Mouse (Mus musculus) heart, embryonic 11.5 days (tissue): ENCODE data around the gene Sod1. TPM values are rescaled to one million over a fixed set of nuclear protein-coding genes. Genes with fewer than 3 reads are reported as not detected.

Source experiments
- ATAC-seq: fragments of 200-750 bp; cut with Nextera tagmentation; replicated peaks from 2 replicates; pipeline ENCODE4 v1.8.0; 2017; ENCODE audit warnings: moderate library complexity; ENCODE audit not compliant: insufficient number of reproducible peaks, low FRiP score, low TSS enrichment
- H3K27ac ChIP-seq: fragments of 300-500 bp; sonication (generic); 2 replicates; pipeline ENCODE4 v1.5.1; 2014; ENCODE audit warnings: mild to moderate bottlenecking, low read depth, low read length
- H3K27me3 ChIP-seq: fragments of 300-500 bp; sonication (generic); 2 replicates; pipeline ENCODE4 v1.6.1; 2014; ENCODE audit warnings: mild to moderate bottlenecking, low read length, mixed read lengths; ENCODE audit not compliant: control insufficient read depth, insufficient read depth
- H3K36me3 ChIP-seq: fragments of 300-500 bp; sonication (generic); 2 replicates; pipeline ENCODE4 v1.6.1; 2014; ENCODE audit warnings: mild to moderate bottlenecking, low read length, moderate library complexity, mixed read lengths; ENCODE audit not compliant: control insufficient read depth, insufficient read depth
- H3K4me1 ChIP-seq: fragments of 300-500 bp; sonication (generic); 2 replicates; pipeline ENCODE4 v1.6.1; 2014; ENCODE audit warnings: low read length; ENCODE audit not compliant: control insufficient read depth, insufficient read depth
- H3K4me2 ChIP-seq: fragments of 300-500 bp; sonication (generic); 2 replicates; pipeline ENCODE4 v1.6.1; 2014; ENCODE audit warnings: mild to moderate bottlenecking, moderate library complexity
- H3K4me3 ChIP-seq: fragments of 300-500 bp; sonication (generic); 2 replicates; pipeline ENCODE4 v1.5.1; 2014; ENCODE audit warnings: low read depth, low read length
- H3K9ac ChIP-seq: fragments of 300-500 bp; sonication (generic); 2 replicates; pipeline ENCODE4 v1.6.1; 2014; ENCODE audit warnings: mild to moderate bottlenecking, low read depth, low read length, moderate library complexity
- H3K9me3 ChIP-seq: fragments of 300-500 bp; sonication (generic); replicated peaks from 2 replicates; pipeline ENCODE4 v1.6.1; 2016; ENCODE audit warnings: low read length; ENCODE audit not compliant: control insufficient read depth
- WGBS: fragments of 180-500 bp; shearing (Covaris S2); extraction: QIAGEN DNeasy Blood & Tissue Kit; methylation state at CpG from one replicate; pipeline ENCODE4 v1.1.7; 2014; ENCODE audit not compliant: insufficient replicate concordance; 5-methylcytosine and 5-hydroxymethylcytosine counted together
- polyA plus RNA-seq: library from polyadenylated mRNA; unstranded; fragments of >200 nt; fragmentation: Nextera tagmentation; extraction: Ambion mirVana; gene quantifications from 2 replicates; pipeline ENCODE4 v1.2.1, GENCODE M21; 2014

Sod1 gene
- polyA plus RNA-seq, 1 experiment from 2014 or later: 1,155 TPM

DNA sequence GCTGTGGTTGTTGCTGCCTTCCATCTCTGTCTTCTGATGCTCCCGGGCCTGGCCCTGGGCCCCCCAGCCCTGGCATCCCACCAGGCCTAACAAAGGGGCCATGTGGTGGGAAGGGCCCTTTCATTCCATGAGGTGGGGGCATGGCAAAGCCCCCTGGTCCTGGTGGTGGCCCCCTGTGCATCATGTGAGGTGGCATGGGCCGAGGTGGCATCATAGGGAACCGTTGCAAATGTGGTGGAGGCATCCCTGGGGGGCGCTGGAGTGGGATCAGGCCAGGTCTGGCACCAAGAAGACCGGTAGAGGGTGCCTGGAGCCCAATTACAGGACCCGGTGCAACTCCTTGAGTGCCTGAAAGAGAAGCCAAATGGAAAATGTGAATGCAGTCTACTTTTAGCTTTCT, 9.3 kb downstream of the Sod1 start:
- H3K36me3 ChIP-seq: peaks cover 20% of the 10 kb centered on the region
- H3K9ac ChIP-seq: no peak overlapping the region
- no peak for ATAC-seq
- no peak overlapping the region for H3K27ac ChIP-seq
- H3K27me3 ChIP-seq: no peaks in the 10 kb centered on the region
- 81% methylated on average over 6 of the region's 6 CpGs for WGBS
- no peaks in the 10 kb centered on the region for H3K9me3 ChIP-seq
- no peak overlapping the region for H3K4me3 ChIP-seq
- H3K4me2 ChIP-seq: no peak overlapping the region
- peaks cover 10% of the 10 kb centered on the region for H3K4me1 ChIP-seq

DNA sequence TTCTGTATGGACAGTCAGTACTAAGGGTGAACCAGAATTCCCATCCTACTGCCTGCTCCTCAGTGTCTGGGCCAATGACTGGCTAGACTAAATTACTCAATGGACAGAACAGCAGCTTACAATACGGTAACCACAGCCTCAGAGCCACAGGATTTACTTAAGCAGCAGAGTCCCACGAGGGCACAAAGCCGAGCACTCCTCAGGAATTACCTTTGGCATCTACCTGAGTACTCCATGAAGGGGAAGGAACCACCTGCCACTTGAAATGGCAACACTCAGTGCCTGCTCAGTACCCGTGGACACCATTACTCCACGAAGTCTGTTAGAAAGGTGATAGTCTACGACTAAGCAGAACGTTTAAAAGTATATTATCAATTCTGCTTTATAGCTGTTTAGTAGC, 10.7 kb downstream of the Sod1 start:
- no peak overlapping the region for H3K27ac ChIP-seq
- H3K4me2 ChIP-seq: no peak overlapping the region
- H3K9me3 ChIP-seq: no peaks in the 10 kb centered on the region
- H3K27me3 ChIP-seq: no peaks in the 10 kb centered on the region
- WGBS: 85% methylated on average over 7 of the region's 7 CpGs
- peaks cover 15% of the 10 kb centered on the region for H3K4me1 ChIP-seq
- no peak overlapping the region for H3K4me3 ChIP-seq
- peaks cover 11% of the 10 kb centered on the region; the same call in 1 of the 2 replicates for H3K36me3 ChIP-seq
- H3K9ac ChIP-seq: no peak overlapping the region
- no peak for ATAC-seq

DNA sequence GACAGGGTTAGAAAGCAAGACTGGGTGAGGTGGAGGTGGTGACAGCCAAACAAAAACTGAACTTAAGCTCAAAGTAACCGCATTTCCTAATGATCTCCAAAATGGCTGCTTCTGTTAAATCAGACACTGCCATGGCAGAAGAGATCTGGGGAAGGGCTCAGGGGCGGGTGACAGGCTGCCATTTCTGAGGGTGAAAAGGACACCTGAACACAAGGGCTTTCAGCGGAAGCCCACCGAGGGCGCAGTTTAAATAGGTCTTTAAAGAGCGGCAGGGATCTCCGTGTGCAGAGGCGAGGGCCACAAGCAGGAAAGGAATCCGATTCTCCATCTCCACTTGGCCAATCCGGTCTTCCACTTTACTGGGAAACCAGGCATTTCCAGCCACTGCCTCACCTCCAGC, 13.1 kb downstream of the Sod1 start:
- peaks cover 6% of the 10 kb centered on the region; the same call in 1 of the 2 replicates for H3K36me3 ChIP-seq
- WGBS: 90% methylated on average over 10 of the region's 10 CpGs
- no peak overlapping the region for H3K27ac ChIP-seq
- H3K4me2 ChIP-seq: no peak overlapping the region
- H3K4me3 ChIP-seq: no peak overlapping the region
- ATAC-seq: no peak
- no peaks in the 10 kb centered on the region for H3K9me3 ChIP-seq
- peaks cover 15% of the 10 kb centered on the region for H3K4me1 ChIP-seq
- no peaks in the 10 kb centered on the region for H3K27me3 ChIP-seq
- H3K9ac ChIP-seq: no peak overlapping the region

DNA sequence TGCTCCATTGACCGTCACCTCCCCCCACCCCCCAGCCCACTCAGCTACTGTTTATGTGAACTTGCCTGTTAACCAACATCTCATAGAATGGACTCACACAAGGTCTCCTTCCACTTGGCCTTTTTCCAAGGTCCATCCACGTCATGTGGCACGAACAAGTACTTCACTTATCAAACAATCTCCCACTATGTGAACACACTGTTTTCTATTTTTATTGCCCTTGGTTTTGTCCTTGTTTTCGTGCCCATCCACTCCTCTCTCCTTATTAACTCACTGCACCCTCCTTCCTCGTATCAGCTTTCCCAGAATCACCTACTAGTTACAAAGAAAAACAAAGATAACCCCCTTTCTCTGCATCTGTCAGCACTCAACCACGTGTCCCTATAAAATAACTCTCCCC, 14.1 kb downstream of the Sod1 start:
- no peak for ATAC-seq
- Histone ChIP-seq H3K27me3 (no peaks in the 10 kb centered on the region), H3K36me3 (peaks cover 6% of the 10 kb centered on the region), H3K4me1 (peaks cover 15% of the 10 kb centered on the region), H3K9me3 (no peaks in the 10 kb centered on the region), H3K4me3 (no peak overlapping the region), H3K4me2 (peak overlapping the region; percentile 10; the same call in 1 of the 2 replicates), H3K9ac (no peak overlapping the region), H3K27ac (no peak overlapping the region)
- 35% methylated on average over 6 of the region's 6 CpGs for WGBS

DNA sequence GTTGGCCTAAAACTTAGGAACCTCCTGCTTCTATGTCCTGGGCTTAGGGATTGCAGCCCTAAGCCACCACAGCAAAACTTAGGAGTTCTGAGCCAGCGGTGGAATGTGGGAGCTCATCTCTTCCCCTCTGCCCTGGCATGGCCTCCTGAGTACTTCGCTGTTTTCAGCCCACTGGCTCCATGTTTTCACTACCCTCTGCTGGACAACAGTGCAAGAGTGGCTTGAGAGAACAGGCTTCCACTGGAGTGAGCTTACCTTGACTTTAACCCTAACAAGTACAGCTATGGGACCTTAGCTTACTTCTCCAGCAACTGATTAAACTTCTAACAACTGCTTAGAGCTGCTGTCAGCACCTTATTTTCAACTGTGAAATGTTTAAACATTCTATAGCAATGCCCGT, 14.6 kb downstream of the Sod1 start:
- Histone ChIP-seq H3K36me3 (peaks cover 2% of the 10 kb centered on the region), H3K4me3 (no peak overlapping the region), H3K27me3 (no peaks in the 10 kb centered on the region), H3K4me2 (0 out of 2 replicates have a peak overlapping the region, but pooled peaks have one; percentile 10), H3K4me1 (peaks cover 15% of the 10 kb centered on the region), H3K27ac (no peak overlapping the region), H3K9me3 (no peaks in the 10 kb centered on the region), H3K9ac (no peak overlapping the region)
- WGBS: 77% methylated on average over 3 of the region's 3 CpGs
- ATAC-seq: no peak

DNA sequence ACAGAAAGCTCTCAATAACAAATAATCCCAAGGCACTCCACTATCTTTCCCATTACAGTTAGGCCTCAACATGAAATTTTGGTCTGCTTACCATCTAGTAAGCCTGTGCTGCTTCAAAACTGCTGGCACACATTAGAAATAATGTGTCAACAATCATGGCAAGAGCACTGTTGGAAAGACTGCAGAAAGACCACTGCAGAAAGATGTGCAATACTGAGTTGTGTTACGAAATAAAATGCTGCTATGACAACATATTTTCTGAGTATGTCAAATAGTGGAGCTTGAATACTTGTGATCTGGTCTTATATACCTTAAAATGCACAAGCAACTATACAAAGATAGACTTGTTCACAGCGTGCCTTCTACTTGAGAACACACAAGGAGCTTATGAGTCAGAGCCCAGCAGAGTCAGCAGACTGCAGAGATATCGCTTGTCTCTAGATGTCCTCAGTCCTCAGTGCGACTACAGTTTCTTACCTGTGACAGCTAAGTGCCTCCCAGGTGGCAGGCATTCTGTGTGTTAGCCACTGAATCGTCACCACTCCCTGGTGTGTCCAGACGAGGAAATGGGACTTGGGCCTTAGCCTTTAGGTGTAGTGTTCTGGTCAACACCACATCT, 18.7 kb downstream of the Sod1 start:
- no peak overlapping the region for H3K9ac ChIP-seq
- peaks cover 11% of the 10 kb centered on the region for H3K36me3 ChIP-seq
- ATAC-seq: no peak

DNA sequence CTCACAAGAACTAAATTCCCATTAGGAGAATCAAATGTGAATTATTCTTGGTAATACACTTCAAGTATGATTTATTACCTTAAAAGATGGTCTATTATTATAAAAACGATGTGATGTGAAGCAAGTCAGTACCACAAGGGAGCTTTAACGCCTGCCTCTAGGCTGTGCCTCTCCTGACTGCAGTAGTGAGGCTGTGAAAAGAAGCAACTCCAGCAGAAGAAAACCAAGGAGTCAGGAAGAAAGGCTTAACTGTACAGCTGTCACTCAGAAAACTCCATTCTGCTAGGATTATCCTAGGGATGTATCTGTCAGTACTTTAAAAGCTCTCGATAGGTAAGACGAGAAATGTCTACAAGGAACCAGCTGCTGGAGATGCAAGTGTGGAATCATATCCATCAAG, 21.3 kb downstream of the Sod1 start:
- 90% methylated on average over 4 of the region's 4 CpGs for WGBS
- peaks cover 22% of the 10 kb centered on the region for H3K36me3 ChIP-seq
- H3K4me2 ChIP-seq: no peak overlapping the region
- H3K27me3 ChIP-seq: no peaks in the 10 kb centered on the region
- H3K9me3 ChIP-seq: no peaks in the 10 kb centered on the region
- ATAC-seq: no peak
- no peaks in the 10 kb centered on the region for H3K4me1 ChIP-seq
- no peak overlapping the region for H3K27ac ChIP-seq
- H3K4me3 ChIP-seq: no peak overlapping the region
- H3K9ac ChIP-seq: no peak overlapping the region

More for the DNA sequence above, 18.7 kb downstream of the Sod1 start:
- WGBS: 80% methylated on average over 6 of the region's 6 CpGs
- H3K4me3 ChIP-seq: no peak overlapping the region
- H3K4me1 ChIP-seq: peaks cover 12% of the 10 kb centered on the region
- no peaks in the 10 kb centered on the region for H3K27me3 ChIP-seq
- H3K4me2 ChIP-seq: no peak overlapping the region
- H3K9me3 ChIP-seq: no peaks in the 10 kb centered on the region
- H3K27ac ChIP-seq: no peak overlapping the region

DNA sequence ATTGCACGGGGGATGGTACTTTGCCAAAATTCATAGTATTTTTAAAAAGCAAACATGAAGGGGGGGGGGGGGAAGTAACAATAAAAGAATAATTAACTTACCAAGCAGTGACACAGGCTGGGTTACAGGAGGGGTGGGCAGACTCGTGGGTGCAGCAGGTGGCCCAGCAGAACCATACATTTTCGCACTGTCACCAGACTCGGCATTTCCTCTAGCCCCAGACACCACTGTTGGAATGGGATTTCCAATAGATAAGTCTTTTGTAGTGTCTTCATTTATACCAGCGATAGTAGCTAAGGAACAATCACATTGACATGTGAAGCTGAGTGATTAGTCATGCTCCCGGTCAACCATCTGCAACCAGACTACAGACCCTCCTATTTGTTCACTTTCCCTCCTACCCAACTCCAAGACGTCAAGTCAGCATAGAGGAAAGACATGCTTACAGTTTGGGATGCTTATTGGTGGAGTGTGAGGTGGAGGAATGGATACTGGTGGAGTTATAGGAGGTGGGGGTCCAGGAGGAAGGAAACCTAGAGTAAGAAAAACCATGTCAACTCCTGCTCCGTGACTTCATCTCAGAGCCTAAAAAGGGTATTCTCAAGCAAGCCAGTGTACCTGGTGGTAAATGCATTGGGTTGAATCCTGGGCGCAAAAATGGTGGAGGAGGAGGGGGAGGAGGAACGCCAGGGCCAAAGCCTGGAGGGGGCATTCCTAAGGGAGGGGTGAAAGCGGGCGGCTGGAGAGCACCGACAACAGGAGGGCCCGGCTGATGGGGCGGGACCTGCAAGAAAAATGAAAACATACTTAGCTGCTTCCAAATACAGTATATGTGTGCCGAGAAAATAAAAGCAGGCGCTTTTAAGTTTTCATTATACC, 22.1 kb downstream of the Sod1 start:
- H3K27me3 ChIP-seq: no peaks in the 10 kb centered on the region
- no peak overlapping the region for H3K27ac ChIP-seq
- H3K4me3 ChIP-seq: no peak overlapping the region
- no peak overlapping the region for H3K4me2 ChIP-seq
- no peak overlapping the region for H3K9ac ChIP-seq
- WGBS: 75% methylated on average over 17 of the region's 17 CpGs
- H3K36me3 ChIP-seq: peaks cover 29% of the 10 kb centered on the region
- H3K4me1 ChIP-seq: no peaks in the 10 kb centered on the region
- no peak for ATAC-seq
- no peaks in the 10 kb centered on the region for H3K9me3 ChIP-seq
